Mouse (Mus musculus) hindbrain, postnatal 0 days (tissue): Measurements from ENCODE around the gene Spcs2. TPM values are rescaled to one million over a fixed set of nuclear protein-coding genes. Genes with fewer than 3 reads are reported as not detected.

ENCODE experiments used
- ATAC-seq: fragments of 200-750 bp; cut with Nextera tagmentation; 2 replicates; pipeline ENCODE4 v1.8.0; 2017; ENCODE audit warnings: mild to moderate bottlenecking, moderate TSS enrichment, moderate library complexity
- DNase-seq: peaks from one replicate; pipeline ENCODE4 v3.0.0-alpha.2; 2015; ENCODE audit warnings: low spot score
- H3K27ac ChIP-seq: fragments of 300-500 bp; sonication (generic); 2 replicates; pipeline ENCODE4 v1.5.1; 2014; ENCODE audit warnings: mild to moderate bottlenecking
- H3K27me3 ChIP-seq: fragments of 300-500 bp; sonication (generic); 2 replicates; pipeline ENCODE4 v1.6.1; 2014; ENCODE audit warnings: low read length, mixed read lengths; ENCODE audit not compliant: insufficient read depth
- H3K36me3 ChIP-seq: fragments of 300-500 bp; sonication (generic); 2 replicates; pipeline ENCODE4 v1.6.1; 2014; ENCODE audit warnings: low read length, mixed read lengths; ENCODE audit not compliant: insufficient read depth
- H3K4me1 ChIP-seq: fragments of 300-500 bp; sonication (generic); 2 replicates; pipeline ENCODE4 v1.6.1; 2014; ENCODE audit warnings: antibody characterized with exemption, low read length, mixed read lengths; ENCODE audit not compliant: insufficient read depth
- H3K4me2 ChIP-seq: fragments of 300-500 bp; sonication (generic); 2 replicates; pipeline ENCODE4 v1.6.1; 2014; ENCODE audit warnings: low read depth, mild to moderate bottlenecking, low read length, moderate library complexity, mixed read lengths
- H3K4me3 ChIP-seq: fragments of 300-500 bp; sonication (generic); 2 replicates; pipeline ENCODE4 v1.5.1; 2014; ENCODE audit warnings: low read length
- H3K9ac ChIP-seq: fragments of 300-500 bp; sonication (generic); replicated peaks from 2 replicates; pipeline ENCODE4 v1.6.1; 2014; ENCODE audit warnings: mild to moderate bottlenecking, low read length, moderate library complexity, mixed read lengths
- H3K9me3 ChIP-seq: fragments of 300-500 bp; sonication (generic); 2 replicates; pipeline ENCODE4 v1.6.1; 2016; ENCODE audit warnings: low read length, mixed read lengths
- CTCF ChIP-seq: IDR thresholded peaks from 2 replicates; pipeline ENCODE4 v1.5.1; 2016; ENCODE audit warnings: antibody characterized with exemption, control low read depth, low read depth
- WGBS: fragments of 180-500 bp; shearing (Covaris S2); extraction: QIAGEN DNeasy Blood & Tissue Kit; methylation state at CpG from one replicate; pipeline ENCODE4 v1.1.7; 2014; 5-methylcytosine and 5-hydroxymethylcytosine counted together
- polyA plus RNA-seq: library from polyadenylated mRNA; unstranded; fragments of >200 nt; fragmentation: Nextera tagmentation; extraction: Ambion mirVana; gene quantifications from 2 replicates; pipeline ENCODE4 v1.2.1, GENCODE M21; 2015
- total RNA-seq: library from RNA; depleted of rRNA; stranded (reverse); fragments of >200 nt; gene quantifications from 2 replicates; pipeline ENCODE4 v1.2.3, GENCODE M21; 2014

Spcs2 gene
- total and polyA plus RNA-seq, 2 experiments from 2014 or later: 111 to 258 TPM

GRCm38 (mm10) chr7:99799118-99799517, 64.1 kb downstream of the Spcs2 start:
- H3K9ac ChIP-seq: no peak overlapping the region
- no peaks in the 10 kb centered on the region for H3K4me1 ChIP-seq
- no peak overlapping the region for H3K27ac ChIP-seq
- H3K36me3 ChIP-seq: no peaks in the 10 kb centered on the region
- ATAC-seq: no peak
- no peaks in the 10 kb centered on the region for H3K27me3 ChIP-seq
- no peak overlapping the region for H3K4me2 ChIP-seq
- H3K9me3 ChIP-seq: no peaks in the 10 kb centered on the region
- no peak overlapping the region for H3K4me3 ChIP-seq
- DNase-seq: no peak
- WGBS: 76% methylated on average over 7 of the region's 7 CpGs
- TF ChIP-seq CTCF: no peak

- peak; percentile 94 for DNase-seq
- H3K27ac ChIP-seq: no peak overlapping the region
- ATAC-seq: peak; percentile 71; the same call in 1 of the 2 replicates
- 32% methylated on average over 6 of the region's 6 CpGs for WGBS
- no peak overlapping the region for H3K4me2 ChIP-seq
- H3K9me3 ChIP-seq: no peaks in the 10 kb centered on the region
- H3K36me3 ChIP-seq: no peaks in the 10 kb centered on the region
- H3K4me3 ChIP-seq: no peak overlapping the region
- H3K9ac ChIP-seq: no peak overlapping the region
- no peaks in the 10 kb centered on the region for H3K27me3 ChIP-seq
- peak; percentile 90 for TF ChIP-seq CTCF
- no peaks in the 10 kb centered on the region for H3K4me1 ChIP-seq
Measured at GRCm38 (mm10) chr7:99797911-99798647, 65.2 kb downstream of the Spcs2 start.

DNA sequence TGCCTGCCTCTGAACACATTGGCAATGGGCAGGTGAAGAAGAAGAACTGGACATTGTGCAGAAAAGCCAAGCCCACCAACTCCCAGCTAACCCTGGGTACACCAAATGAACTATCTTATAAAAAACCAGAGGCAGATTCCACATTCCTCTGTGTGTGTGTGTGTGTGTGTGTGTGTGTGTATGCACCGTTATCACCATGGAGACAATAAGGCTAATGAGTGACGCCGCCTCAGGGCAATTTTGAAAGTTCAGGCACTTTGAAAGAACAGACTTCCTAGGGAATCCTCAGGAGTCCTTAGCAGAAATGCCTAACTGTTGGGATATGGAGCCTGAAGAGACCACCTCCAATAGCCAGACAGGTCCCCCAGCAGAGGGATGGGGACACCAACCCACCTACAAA, 66.0 kb downstream of the Spcs2 start:
- no peaks in the 10 kb centered on the region for H3K36me3 ChIP-seq
- TF ChIP-seq CTCF: no peak
- H3K27ac ChIP-seq: no peak overlapping the region
- no peaks in the 10 kb centered on the region for H3K4me1 ChIP-seq
- no peak overlapping the region for H3K9ac ChIP-seq
- no peaks in the 10 kb centered on the region for H3K27me3 ChIP-seq
- ATAC-seq: no peak
- H3K4me2 ChIP-seq: no peak overlapping the region
- no peak for DNase-seq
- no peaks in the 10 kb centered on the region for H3K9me3 ChIP-seq
- 56% methylated on average over 3 of the region's 3 CpGs for WGBS
- no peak overlapping the region for H3K4me3 ChIP-seq

DNA sequence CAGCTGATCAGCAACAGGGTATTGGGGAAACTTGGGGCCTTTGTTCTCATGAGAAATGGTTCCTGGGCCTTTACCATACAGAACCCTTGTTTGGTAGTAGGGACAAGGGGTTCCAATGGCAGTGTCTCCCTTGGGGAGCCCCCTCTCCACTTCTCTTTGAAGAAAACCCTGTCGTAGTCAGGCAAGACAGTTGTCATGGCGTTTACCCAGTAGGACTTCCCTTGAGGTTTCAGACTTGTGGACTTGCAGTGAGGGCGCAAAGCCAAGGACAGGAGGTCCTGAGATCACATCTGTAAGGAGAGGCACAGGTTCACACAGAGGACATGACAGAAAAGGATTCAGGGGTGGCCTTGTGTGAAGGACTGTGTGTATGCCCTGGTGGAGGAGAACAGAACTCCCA, 66.8 kb downstream of the Spcs2 start:
- no peak overlapping the region for H3K9ac ChIP-seq
- no peak overlapping the region for H3K4me3 ChIP-seq
- no peaks in the 10 kb centered on the region for H3K9me3 ChIP-seq
- no peak for TF ChIP-seq CTCF
- H3K27me3 ChIP-seq: no peaks in the 10 kb centered on the region
- DNase-seq (no peak), ATAC-seq (no peak)
- no peak overlapping the region for H3K27ac ChIP-seq
- H3K4me1 ChIP-seq: no peaks in the 10 kb centered on the region
- H3K36me3 ChIP-seq: no peaks in the 10 kb centered on the region
- H3K4me2 ChIP-seq: no peak overlapping the region
- WGBS: 50% methylated on average over 3 of the region's 3 CpGs

- TF ChIP-seq CTCF: no peak
- DNase-seq (peak; percentile 68), ATAC-seq (peak; percentile 65)
- no peak overlapping the region for H3K9ac ChIP-seq
- no peak overlapping the region for H3K4me3 ChIP-seq
- no peaks in the 10 kb centered on the region for H3K36me3 ChIP-seq
- no peak overlapping the region for H3K27ac ChIP-seq
- H3K9me3 ChIP-seq: no peaks in the 10 kb centered on the region
- H3K4me2 ChIP-seq: peak overlapping the region; percentile 31
- WGBS: 11% methylated on average over 17 of the region's 17 CpGs
- H3K27me3 ChIP-seq: no peaks in the 10 kb centered on the region
- H3K4me1 ChIP-seq: no peaks in the 10 kb centered on the region
Measured at GRCm38 (mm10) chr7:99795192-99795981, 67.9 kb downstream of the Spcs2 start.

DNA sequence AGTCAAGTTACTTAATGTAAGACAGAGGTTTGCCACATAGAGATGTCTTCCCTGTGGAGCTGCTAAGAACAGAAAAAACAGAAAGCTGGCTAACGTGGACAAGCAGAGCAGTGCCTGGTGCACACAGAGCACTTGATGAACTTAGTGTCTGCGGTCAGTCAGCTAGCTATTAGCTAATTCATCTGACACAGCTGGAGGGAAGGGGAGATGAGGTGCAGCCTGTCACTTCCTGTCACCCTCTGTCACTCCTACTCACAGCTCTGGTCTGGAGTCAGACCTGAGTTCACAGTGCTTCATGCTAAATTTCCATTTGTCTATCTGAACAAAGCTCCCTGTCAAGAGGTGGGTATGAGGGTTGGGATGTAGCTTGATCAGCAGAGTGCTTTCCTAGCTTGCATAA, 69.2 kb downstream of the Spcs2 start:
- ATAC-seq (no peak), DNase-seq (no peak)
- no peak for TF ChIP-seq CTCF
- WGBS: 48% methylated on average over 2 of the region's 2 CpGs
- Histone ChIP-seq H3K27ac (no peak overlapping the region), H3K4me1 (no peaks in the 10 kb centered on the region), H3K4me2 (no peak overlapping the region), H3K9ac (no peak overlapping the region), H3K36me3 (no peaks in the 10 kb centered on the region), H3K4me3 (no peak overlapping the region), H3K27me3 (no peaks in the 10 kb centered on the region), H3K9me3 (no peaks in the 10 kb centered on the region)

GRCm38 (mm10) chr7:99790816-99791215, 72.4 kb downstream of the Spcs2 start:
- Histone ChIP-seq H3K27me3 (no peaks in the 10 kb centered on the region), H3K4me2 (no peak overlapping the region), H3K4me1 (no peaks in the 10 kb centered on the region), H3K9ac (no peak overlapping the region), H3K4me3 (no peak overlapping the region), H3K36me3 (no peaks in the 10 kb centered on the region), H3K9me3 (no peaks in the 10 kb centered on the region), H3K27ac (no peak overlapping the region)
- DNase-seq: no peak
- WGBS: 62% methylated on average over 10 of the region's 10 CpGs
- TF ChIP-seq CTCF: no peak
- no peak for ATAC-seq
